Mouse (Mus musculus) G1E-ER4 (cell line): ENCODE data around the gene Txndc2. TPM values are rescaled to one million over a fixed set of nuclear protein-coding genes. Genes with fewer than 3 reads are reported as not detected.

Experiments used
- GATA1 ChIP-seq: IDR thresholded peaks from one replicate; pipeline ENCODE4 v1.8.0; 2012; ENCODE audit warnings: low read length, inconsistent platforms
- polyA plus RNA-seq: library from polyadenylated mRNA; stranded (reverse); fragments of >175 nt; gene quantifications from 2 replicates; pipeline ENCODE4 v1.2.3, GENCODE M21; 2012

Gene Txndc2
- polyA plus RNA-seq, 1 experiment = not detected

GRCm38 (mm10) chr17:65663329-65664078 lies 21.5 kb upstream of the Txndc2 start:
- no peak for TF ChIP-seq GATA1

GRCm38 (mm10) chr17:65662662-65663061 lies 20.7 kb upstream of the Txndc2 start:
- no peak for TF ChIP-seq GATA1

GRCm38 (mm10) chr17:65658416-65658815 lies 16.4 kb upstream of the Txndc2 start:
- TF ChIP-seq GATA1 = no peak

- TF ChIP-seq GATA1 = no peak
These were observed 16.0 kb upstream of the Txndc2 start for GRCm38 (mm10) chr17:65657958-65658357.

- TF ChIP-seq GATA1 = no peak
These were observed 14.8 kb upstream of the Txndc2 start for GRCm38 (mm10) chr17:65656731-65657130.

- TF ChIP-seq GATA1 = no peak
These were observed 14.1 kb upstream of the Txndc2 start for GRCm38 (mm10) chr17:65656076-65656475.

- no peak for TF ChIP-seq GATA1
These were observed 13.6 kb upstream of the Txndc2 start for GRCm38 (mm10) chr17:65655608-65656007.

- no peak for TF ChIP-seq GATA1
These were observed 8.6 kb upstream of the Txndc2 start for GRCm38 (mm10) chr17:65650598-65650997.

- TF ChIP-seq GATA1 = no peak
These were observed 7.2 kb upstream of the Txndc2 start for GRCm38 (mm10) chr17:65649175-65649493.

GRCm38 (mm10) chr17:65648371-65649174 lies 6.6 kb upstream of the Txndc2 start:
- TF ChIP-seq GATA1 = no peak

GRCm38 (mm10) chr17:65647961-65648360 lies 6.0 kb upstream of the Txndc2 start:
- TF ChIP-seq GATA1 = no peak

- TF ChIP-seq GATA1 = no peak
These were observed 5.3 kb upstream of the Txndc2 start for GRCm38 (mm10) chr17:65647226-65647625.

- no peak for TF ChIP-seq GATA1
These were observed 1.6 kb upstream of the Txndc2 start for GRCm38 (mm10) chr17:65643579-65643978.

GRCm38 (mm10) chr17:65643051-65643521 lies 1.1 kb upstream of the Txndc2 start:
- no peak for TF ChIP-seq GATA1

- no peak for TF ChIP-seq GATA1
These were observed 617 bp upstream of the Txndc2 start for GRCm38 (mm10) chr17:65642578-65642991.

- TF ChIP-seq GATA1 = no peak
These were observed 2.8 kb downstream of the Txndc2 start for GRCm38 (mm10) chr17:65639144-65639543.
